Mouse (Mus musculus): ENCODE data around the gene Slc25a20.

Gene Slc25a20

GRCm38 (mm10) chr9:108680026-108680425 lies 18.1 kb downstream of the Slc25a20 start:
- in situ Hi-C loops (cut with MboI; ENCODE audit: unreplicated experiment in 2 of 2), result no loop called here

GRCm38 (mm10) chr9:108686475-108686887 lies 24.6 kb downstream of the Slc25a20 start:
- in situ Hi-C loops (cut with MboI; ENCODE audit: unreplicated experiment in 2 of 2), result no loop called here

GRCm38 (mm10) chr9:108687181-108687580 lies 25.3 kb downstream of the Slc25a20 start:
- in situ Hi-C loops (cut with MboI; ENCODE audit: unreplicated experiment in 2 of 2), result no loop called here

GRCm38 (mm10) chr9:108687686-108688085 lies 25.8 kb downstream of the Slc25a20 start:
- in situ Hi-C loops (cut with MboI; ENCODE audit: unreplicated experiment in 2 of 2), result no loop called here

- in situ Hi-C loops (cut with MboI; ENCODE audit: unreplicated experiment in 2 of 2), result no loop called here
Measured at GRCm38 (mm10) chr9:108688451-108688850, 26.6 kb downstream of the Slc25a20 start.

- in situ Hi-C loops (cut with MboI; ENCODE audit: unreplicated experiment in 2 of 2), result no loop called here
Measured at GRCm38 (mm10) chr9:108689106-108689505, 27.2 kb downstream of the Slc25a20 start, which contains the start of gene Prkar2a. Prkar2a (plus strand) TSS chr9:108689314.

GRCm38 (mm10) chr9:108689993-108690392 lies 28.1 kb downstream of the Slc25a20 start:
- in situ Hi-C loops (cut with MboI; ENCODE audit: unreplicated experiment in 2 of 2), result no loop called here

- in situ Hi-C loops (cut with MboI; ENCODE audit: unreplicated experiment in 2 of 2), result no loop called here
Measured at GRCm38 (mm10) chr9:108690914-108691313, 29.0 kb downstream of the Slc25a20 start.

- in situ Hi-C loops (cut with MboI; ENCODE audit: unreplicated experiment in 2 of 2), result no loop called here
Measured at GRCm38 (mm10) chr9:108691371-108691770, 29.5 kb downstream of the Slc25a20 start.

GRCm38 (mm10) chr9:108691846-108692225 lies 29.9 kb downstream of the Slc25a20 start:
- in situ Hi-C loops (cut with MboI; ENCODE audit: unreplicated experiment in 2 of 2), result no loop called here

GRCm38 (mm10) chr9:108692226-108693041 lies 30.5 kb downstream of the Slc25a20 start:
- in situ Hi-C loops (cut with MboI; ENCODE audit: unreplicated experiment in 2 of 2), result no loop called here

GRCm38 (mm10) chr9:108693946-108694345 lies 32.1 kb downstream of the Slc25a20 start:
- in situ Hi-C loops (cut with MboI; ENCODE audit: unreplicated experiment in 2 of 2), result no loop called here

GRCm38 (mm10) chr9:108694533-108694932 lies 32.6 kb downstream of the Slc25a20 start:
- in situ Hi-C loops (cut with MboI; ENCODE audit: unreplicated experiment in 2 of 2), result no loop called here

- in situ Hi-C loops (cut with MboI; ENCODE audit: unreplicated experiment in 2 of 2), result no loop called here
Measured at GRCm38 (mm10) chr9:108702476-108702875, 40.6 kb downstream of the Slc25a20 start.

- in situ Hi-C loops (cut with MboI; ENCODE audit: unreplicated experiment in 2 of 2), result no loop called here
Measured at GRCm38 (mm10) chr9:108703373-108704110, 41.7 kb downstream of the Slc25a20 start.

GRCm38 (mm10) chr9:108704591-108704990 lies 42.7 kb downstream of the Slc25a20 start:
- in situ Hi-C loops (cut with MboI; ENCODE audit: unreplicated experiment in 2 of 2), result no loop called here

- in situ Hi-C loops (cut with MboI; ENCODE audit: unreplicated experiment in 2 of 2), result no loop called here
Measured at GRCm38 (mm10) chr9:108707212-108707611, 45.3 kb downstream of the Slc25a20 start.

GRCm38 (mm10) chr9:108708833-108709232 lies 46.9 kb downstream of the Slc25a20 start:
- in situ Hi-C loops (cut with MboI; ENCODE audit: unreplicated experiment in 2 of 2), result no loop called here

GRCm38 (mm10) chr9:108710767-108711166 lies 48.9 kb downstream of the Slc25a20 start:
- in situ Hi-C loops (cut with MboI; ENCODE audit: unreplicated experiment in 2 of 2), result no loop called here

- in situ Hi-C loops (cut with MboI; ENCODE audit: unreplicated experiment in 2 of 2), result no loop called here
Measured at GRCm38 (mm10) chr9:108716199-108716598, 54.3 kb downstream of the Slc25a20 start.

- in situ Hi-C loops (cut with MboI; ENCODE audit: unreplicated experiment in 2 of 2), result no loop called here
Measured at GRCm38 (mm10) chr9:108723751-108724150, 61.9 kb downstream of the Slc25a20 start.

GRCm38 (mm10) chr9:108726116-108726515 lies 64.2 kb downstream of the Slc25a20 start:
- in situ Hi-C loops (cut with MboI; ENCODE audit: unreplicated experiment in 2 of 2), result no loop called here
